Mouse (Mus musculus): Measurements from ENCODE around the gene Gm45716.

Gm45716 gene

GRCm38 (mm10) chr11:90214246-90214645 lies 26.8 kb downstream of the Gm45716 start:
- DNase-seq (ENCODE audit: low read depth, low spot score) = no peak

GRCm38 (mm10) chr11:90220022-90220645 lies 32.7 kb downstream of the Gm45716 start:
- no peak for DNase-seq (ENCODE audit: low read depth, low spot score)

DNA sequence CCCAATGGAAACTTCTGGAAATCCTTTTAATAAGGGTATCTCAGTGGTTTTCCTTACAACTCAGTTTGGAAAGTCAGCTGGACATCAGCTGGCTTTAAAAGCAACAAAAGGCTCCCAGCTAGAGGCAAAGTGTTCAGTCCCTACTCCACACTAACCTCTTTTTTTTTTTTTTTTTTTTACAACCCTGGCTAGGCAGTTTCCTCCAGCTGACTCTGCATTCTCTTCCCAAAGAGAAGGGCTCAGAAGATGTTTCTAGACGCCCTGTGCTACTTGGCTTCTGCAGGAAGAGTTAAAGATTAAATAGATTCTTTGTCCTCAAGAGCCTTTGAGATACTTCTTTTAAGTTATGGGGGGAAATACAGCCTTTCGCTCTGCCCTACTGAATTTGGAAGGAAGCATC lies 33.3 kb downstream of the Gm45716 start:
- DNase-seq (ENCODE audit: low read depth, low spot score) = no peak

- no peak for DNase-seq (ENCODE audit: low read depth, low spot score)
Measured at GRCm38 (mm10) chr11:90224914-90225470, 37.5 kb downstream of the Gm45716 start.

- DNase-seq (ENCODE audit: low read depth, low spot score) = no peak
Measured at GRCm38 (mm10) chr11:90227000-90227922, 39.8 kb downstream of the Gm45716 start.

DNA sequence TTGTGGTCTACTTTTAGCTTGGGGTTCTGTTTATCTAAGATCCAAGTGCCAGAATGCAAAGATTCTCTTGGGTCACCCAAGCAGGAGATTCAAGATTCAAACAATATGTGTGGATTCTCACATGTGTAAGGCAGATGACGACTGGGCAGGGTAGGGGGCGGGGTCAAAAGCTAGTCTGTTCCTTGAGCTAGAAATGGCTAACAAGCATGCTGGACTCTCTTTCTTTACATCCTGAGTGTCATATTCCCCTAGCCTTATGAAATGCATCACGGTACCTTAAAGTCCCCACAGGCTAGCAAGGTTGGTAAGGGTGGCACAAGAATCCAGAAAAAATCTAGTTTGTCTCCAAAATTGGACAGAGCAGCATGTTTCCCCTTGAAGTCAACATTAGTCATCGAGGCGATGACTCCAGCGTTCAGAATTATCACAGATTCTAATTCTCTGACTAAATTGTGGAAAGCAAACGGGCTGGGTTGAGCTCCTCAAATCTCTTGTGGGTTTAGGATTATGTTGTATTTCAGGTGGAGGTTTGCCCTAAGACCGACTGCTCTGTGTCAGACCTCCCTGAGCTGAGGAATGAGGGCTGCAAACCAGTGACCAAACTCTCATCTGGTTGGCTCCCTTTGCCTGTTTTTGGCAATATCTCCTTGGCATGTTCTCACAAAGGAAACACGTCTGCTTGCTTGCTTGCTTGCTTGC lies 40.9 kb downstream of the Gm45716 start:
- no peak for DNase-seq (ENCODE audit: low read depth, low spot score)

- no peak for DNase-seq (ENCODE audit: low read depth, low spot score)
Measured at GRCm38 (mm10) chr11:90229800-90230199, 42.3 kb downstream of the Gm45716 start.

DNA sequence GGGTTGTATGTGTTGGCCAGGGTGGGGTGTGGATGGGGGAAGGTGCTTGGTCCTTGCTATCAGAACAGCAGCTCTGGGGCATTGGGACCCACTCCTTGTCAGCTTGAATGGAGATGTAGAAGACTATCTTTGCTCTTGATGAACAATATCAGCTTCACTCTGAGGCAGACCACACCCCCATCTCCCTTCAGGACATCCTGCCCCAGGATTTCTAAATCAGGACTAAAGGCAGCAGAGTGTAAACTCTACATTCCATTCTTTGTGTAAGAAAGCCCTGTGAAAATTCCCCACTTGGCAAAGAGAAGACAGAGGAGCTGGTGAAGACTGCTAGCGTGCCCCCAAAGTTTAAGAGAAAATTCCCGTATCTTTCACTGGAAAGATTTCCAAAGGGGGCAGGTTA lies 43.2 kb downstream of the Gm45716 start:
- DNase-seq (ENCODE audit: low read depth, low spot score) = no peak

DNA sequence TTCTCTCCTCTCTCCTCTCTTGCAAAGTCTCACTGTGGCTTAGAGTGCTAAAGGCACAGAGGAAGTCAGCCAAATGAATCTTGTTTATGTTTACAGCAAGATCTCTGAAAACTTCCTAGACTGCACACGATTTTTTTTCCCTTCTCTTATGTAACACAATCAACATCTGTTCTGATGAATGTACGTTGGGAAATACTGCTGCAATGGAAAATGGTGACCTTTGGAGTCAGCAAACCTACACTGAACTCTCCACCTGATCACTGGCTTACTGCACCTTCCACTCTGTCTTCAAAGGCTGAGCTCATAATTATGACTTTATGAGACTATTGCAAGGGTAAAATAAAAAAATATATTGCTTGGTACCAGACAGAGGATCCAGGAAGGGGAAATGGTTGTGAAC lies 44.1 kb downstream of the Gm45716 start:
- DNase-seq (ENCODE audit: low read depth, low spot score) = no peak

DNA sequence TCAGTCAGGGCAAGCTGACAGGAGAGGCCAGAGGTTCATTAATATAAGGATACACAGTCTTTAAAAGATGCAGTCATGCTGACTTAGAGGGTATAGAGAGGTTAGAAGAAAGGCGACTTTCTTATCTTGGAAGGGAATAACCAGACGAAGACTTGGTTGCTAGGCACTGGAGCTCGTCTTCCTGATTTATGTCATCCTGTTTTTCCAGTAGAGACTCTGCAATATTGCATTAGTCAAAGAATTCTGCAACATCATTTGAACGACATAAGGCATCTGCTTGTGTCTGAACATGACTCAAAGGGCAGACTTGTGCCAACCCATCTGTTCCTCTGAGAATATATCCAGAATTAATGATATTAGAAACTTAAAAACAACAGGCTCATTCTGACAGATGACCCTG lies 45.2 kb downstream of the Gm45716 start:
- DNase-seq (ENCODE audit: low read depth, low spot score) = no peak

- no peak for DNase-seq (ENCODE audit: low read depth, low spot score)
Measured at GRCm38 (mm10) chr11:90235221-90235620, 47.7 kb downstream of the Gm45716 start.

DNA sequence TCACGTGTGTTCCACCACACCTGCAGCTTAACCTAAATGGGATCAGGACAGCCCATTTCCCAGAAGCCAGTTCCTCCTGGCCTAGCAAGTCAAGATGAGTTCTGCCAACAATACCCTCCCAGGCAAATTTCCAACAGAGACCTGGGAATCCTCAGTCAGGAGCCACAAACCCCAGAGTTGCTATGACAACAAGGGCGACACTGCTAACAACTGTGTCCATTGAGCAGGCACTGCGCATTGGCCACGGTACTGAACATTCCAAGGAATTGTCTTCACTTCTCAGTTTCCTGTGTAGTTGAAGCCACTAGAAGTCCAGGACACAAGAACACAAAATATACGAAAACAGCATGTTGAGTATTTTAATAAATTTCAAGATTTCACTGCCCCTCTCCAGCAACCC lies 50.1 kb downstream of the Gm45716 start:
- DNase-seq (ENCODE audit: low read depth, low spot score) = no peak

GRCm38 (mm10) chr11:90238657-90239056 lies 51.2 kb downstream of the Gm45716 start:
- DNase-seq (ENCODE audit: low read depth, low spot score) = no peak

DNA sequence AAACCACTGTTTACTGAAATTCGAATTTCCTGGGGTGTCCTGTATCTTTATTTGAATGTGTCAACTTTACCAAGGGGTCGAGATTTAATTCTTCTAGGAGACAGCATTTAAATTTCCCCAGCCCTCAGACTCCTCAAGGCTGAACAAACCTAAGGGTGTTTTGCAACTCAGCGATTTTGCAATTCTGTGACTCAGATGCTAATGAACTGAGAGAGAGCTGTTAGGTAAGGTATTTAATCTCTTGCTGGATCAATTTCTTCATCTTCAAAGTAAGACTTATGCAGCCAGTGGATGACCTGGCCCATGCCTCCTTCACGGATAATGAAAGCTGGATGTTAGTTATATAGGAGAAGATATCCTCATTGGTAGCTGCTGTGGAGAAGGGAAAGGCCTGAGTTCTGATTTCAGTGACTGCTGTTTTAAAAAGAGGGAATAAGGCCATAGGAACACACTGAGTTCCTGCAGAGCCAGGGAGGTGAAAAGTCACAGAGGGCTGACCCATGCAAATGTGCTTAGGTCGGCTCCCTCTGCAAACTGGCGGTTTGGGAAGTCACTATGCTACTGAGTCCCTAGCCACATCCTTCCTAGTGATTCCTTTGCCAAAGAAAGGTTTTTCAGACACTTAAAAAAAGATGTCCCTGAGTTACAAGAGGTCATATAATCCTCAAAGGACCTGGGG lies 53.3 kb downstream of the Gm45716 start:
- DNase-seq (ENCODE audit: low read depth, low spot score) = no peak

DNA sequence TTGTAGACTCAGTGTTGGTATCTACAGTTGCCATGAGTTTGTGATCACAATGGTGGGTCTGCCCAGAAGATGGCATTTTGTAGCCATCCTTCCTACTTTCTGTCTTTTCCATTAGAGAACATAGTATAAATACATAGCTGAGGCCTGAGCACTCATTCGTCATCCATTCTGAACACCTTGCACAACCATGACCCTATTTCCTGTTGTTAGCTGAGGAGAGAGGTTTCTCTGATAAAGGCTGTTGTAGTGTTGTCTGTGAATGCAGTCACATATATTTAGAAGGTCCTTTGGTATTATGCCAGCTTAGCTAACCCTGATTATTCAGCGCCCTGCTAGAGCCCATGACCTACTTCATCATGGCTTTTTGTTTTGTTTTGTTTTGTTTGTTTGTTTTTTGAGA lies 54.4 kb downstream of the Gm45716 start:
- no peak for DNase-seq (ENCODE audit: low read depth, low spot score)

DNA sequence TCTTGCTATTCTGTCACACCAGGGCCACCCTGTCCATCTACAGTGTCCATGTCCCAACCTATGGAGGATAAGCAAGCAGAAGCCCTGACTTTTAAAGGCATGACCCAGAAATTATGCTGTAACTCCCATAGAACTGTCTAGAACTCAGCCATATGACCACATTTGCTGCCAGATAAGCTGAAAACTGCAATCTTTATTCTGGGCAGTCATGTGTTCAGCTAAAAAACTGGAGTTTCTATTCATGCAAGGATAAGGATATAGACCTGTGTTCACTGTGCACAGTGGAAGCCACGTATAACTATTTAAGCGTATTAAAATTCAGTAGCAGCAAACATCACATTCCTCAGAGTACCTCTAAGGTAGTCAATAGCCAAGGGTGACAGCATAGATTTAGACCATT lies 55.8 kb downstream of the Gm45716 start:
- DNase-seq (ENCODE audit: low read depth, low spot score) = no peak

GRCm38 (mm10) chr11:90245630-90246029 lies 58.1 kb downstream of the Gm45716 start:
- no peak for DNase-seq (ENCODE audit: low read depth, low spot score)

DNA sequence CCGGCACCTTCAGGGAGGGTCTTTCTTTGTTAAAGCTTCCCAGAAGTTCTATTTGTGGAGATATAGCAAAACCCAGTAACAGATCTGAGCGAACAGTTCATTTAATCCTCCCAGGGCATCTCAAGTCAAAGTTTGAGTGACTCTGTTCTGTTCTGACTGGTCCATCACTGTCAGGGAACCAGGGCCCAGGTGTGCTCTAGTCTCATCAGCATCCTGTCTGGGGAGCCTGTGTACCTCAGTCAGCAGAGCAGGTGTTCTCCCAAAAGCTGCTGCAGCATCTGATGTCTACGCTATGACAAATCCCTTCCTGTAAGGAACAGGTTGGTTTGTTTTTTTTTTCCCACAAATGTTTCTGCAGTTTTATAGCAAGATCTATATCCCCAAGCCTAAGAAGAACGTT lies 59.2 kb downstream of the Gm45716 start:
- DNase-seq (ENCODE audit: low read depth, low spot score) = no peak

DNA sequence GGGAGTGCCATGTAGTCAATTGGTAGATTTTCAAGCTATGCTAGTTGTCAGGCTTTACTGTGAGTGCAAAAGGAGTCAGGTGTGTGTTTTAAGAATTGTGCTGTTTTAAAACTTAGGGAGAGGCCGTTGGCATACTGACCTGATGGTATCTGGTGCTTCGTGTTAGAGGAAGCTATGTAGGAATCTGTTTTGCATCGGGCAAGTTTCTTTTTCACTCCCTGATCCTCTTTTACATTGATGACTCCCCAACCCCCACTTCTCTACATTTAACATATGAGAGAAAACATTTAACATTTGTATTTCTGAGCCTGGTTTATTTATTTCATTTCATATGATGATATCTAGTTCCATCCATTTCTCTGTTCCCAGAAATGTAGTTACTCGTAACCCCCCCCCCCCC lies 60.3 kb downstream of the Gm45716 start:
- DNase-seq (ENCODE audit: low read depth, low spot score) = no peak

GRCm38 (mm10) chr11:90249025-90249650 lies 61.7 kb downstream of the Gm45716 start, which contains the start of gene Mmd:
Gene Mmd, plus strand, starts transcription at chr11:90249456.
- peak; percentile 99 for DNase-seq (ENCODE audit: low read depth, low spot score)

- peak; percentile 49 for DNase-seq (ENCODE audit: low read depth, low spot score)
Measured at GRCm38 (mm10) chr11:90249701-90250141, 62.2 kb downstream of the Gm45716 start.
